Mouse (Mus musculus) lung, postnatal 0 days (tissue): ENCODE results near the gene Trib2.

Source experiments
- CTCF ChIP-seq: IDR thresholded peaks from 2 replicates; pipeline ENCODE4 v1.5.1; 2016; ENCODE audit warnings: antibody characterized with exemption, mild to moderate bottlenecking
- EP300 ChIP-seq: IDR thresholded peaks from 2 replicates; pipeline ENCODE4 v1.6.1; 2016; ENCODE audit warnings: antibody characterized with exemption, mild to moderate bottlenecking, control low read depth

DNA sequence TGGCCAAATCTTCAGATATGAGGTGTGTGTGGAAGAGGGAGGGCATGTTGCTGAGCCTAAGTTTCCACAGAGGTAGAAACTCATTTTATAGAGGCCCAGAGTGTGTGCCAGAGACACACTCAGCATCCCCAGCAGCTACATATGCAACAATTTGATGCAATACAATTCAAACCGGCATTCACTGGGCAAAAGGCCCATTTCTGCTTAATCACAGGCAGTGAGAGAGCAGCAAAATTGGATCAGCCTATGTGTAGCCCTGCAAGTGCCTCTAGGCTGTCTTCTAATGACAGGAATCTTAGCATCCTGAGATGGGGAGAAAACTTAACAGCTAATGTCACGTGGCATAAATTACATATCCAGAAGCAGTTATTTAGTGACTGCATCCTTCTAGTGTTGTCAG, 26.5 kb downstream of the Trib2 start:
- TF ChIP-seq CTCF, result no peak
- no peak for TF ChIP-seq EP300
